Mouse (Mus musculus) kidney, adult 2 months (tissue): ENCODE data around the gene Ppip5k2.

Experiments used
- CTCF ChIP-seq: fragments of 200-500 bp; conservative IDR thresholded peaks from 2 replicates; pipeline ENCODE4 v1.5.1; 2011; ENCODE audit warnings: low read depth, mild to moderate bottlenecking, control low read depth, low read length, moderate library complexity, mixed read lengths; ENCODE audit not compliant: insufficient read depth, insufficient read length
- POLR2A ChIP-seq: fragments of 200-500 bp; IDR thresholded peaks from one replicate; pipeline ENCODE4 v1.6.1; 2011; ENCODE audit warnings: low read depth, low read length, control low read depth

DNA sequence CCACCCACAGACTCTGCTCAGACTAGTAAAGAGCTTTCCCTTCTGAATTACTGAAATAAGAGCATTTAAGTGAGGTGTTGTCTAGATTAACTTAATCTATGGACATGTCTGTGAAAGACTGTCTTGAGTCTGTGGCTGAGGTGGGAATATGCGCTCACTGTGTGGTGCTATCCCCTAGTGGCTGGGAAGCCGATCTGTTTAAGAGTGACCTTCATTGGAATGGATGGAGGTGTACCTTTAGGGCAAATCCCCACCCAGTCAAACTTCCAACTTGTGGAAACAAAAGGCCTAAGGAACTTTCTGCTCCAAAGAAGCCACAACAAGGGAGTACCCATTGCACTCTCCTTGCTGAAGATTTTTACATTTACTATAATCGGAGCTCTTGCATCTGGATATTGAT, 23.9 kb upstream of the Ppip5k2 start:
- TF ChIP-seq POLR2A (no peak), CTCF (no peak)
